Mouse (Mus musculus) midbrain, embryonic 11.5 days (tissue): ENCODE results near the gene Abhd8. TPM values are rescaled to one million over a fixed set of nuclear protein-coding genes. Genes with fewer than 3 reads are reported as not detected.
A peak's percentile ranks its signal among the peaks of the same experiment; 100 is the strongest.

Experiments
- ATAC-seq: fragments of 200-750 bp; cut with Nextera tagmentation; 2 replicates; pipeline ENCODE4 v1.8.0; 2017; ENCODE audit warnings: moderate TSS enrichment, moderate library complexity; ENCODE audit not compliant: low FRiP score
- DNase-seq: peaks from one replicate; pipeline ENCODE4 v3.0.0; 2015; ENCODE audit warnings: low spot score; ENCODE audit errors: missing footprints
- H3K27ac ChIP-seq: fragments of 300-500 bp; sonication (generic); 2 replicates; pipeline ENCODE4 v1.5.1; 2014; ENCODE audit warnings: low read depth, low read length
- H3K27me3 ChIP-seq: fragments of 300-500 bp; sonication (generic); 2 replicates; pipeline ENCODE4 v1.6.1; 2014; ENCODE audit warnings: mild to moderate bottlenecking, low read length, moderate library complexity, mixed read lengths; ENCODE audit not compliant: control insufficient read depth, insufficient read depth
- H3K36me3 ChIP-seq: fragments of 300-500 bp; sonication (generic); 2 replicates; pipeline ENCODE4 v1.6.1; 2014; ENCODE audit warnings: mild to moderate bottlenecking, low read length, moderate library complexity, mixed read lengths; ENCODE audit not compliant: control insufficient read depth, insufficient read depth
- H3K4me1 ChIP-seq: fragments of 300-500 bp; sonication (generic); 2 replicates; pipeline ENCODE4 v1.6.1; 2014; ENCODE audit warnings: low read length; ENCODE audit not compliant: control insufficient read depth, insufficient read depth
- H3K4me2 ChIP-seq: fragments of 300-500 bp; sonication (generic); 2 replicates; pipeline ENCODE4 v1.6.1; 2014; ENCODE audit warnings: mild to moderate bottlenecking, moderate library complexity
- H3K4me3 ChIP-seq: fragments of 300-500 bp; sonication (generic); 2 replicates; pipeline ENCODE4 v1.5.1; 2014; ENCODE audit warnings: low read depth, low read length
- H3K9ac ChIP-seq: fragments of 300-500 bp; sonication (generic); 2 replicates; pipeline ENCODE4 v1.6.1; 2014; ENCODE audit warnings: low read length
- H3K9me3 ChIP-seq: fragments of 300-500 bp; sonication (generic); 2 replicates; pipeline ENCODE4 v1.6.1; 2016; ENCODE audit warnings: low read length; ENCODE audit not compliant: control insufficient read depth
- WGBS: fragments of 180-500 bp; shearing (Covaris S2); extraction: QIAGEN DNeasy Blood & Tissue Kit; methylation state at CpG from one replicate; pipeline ENCODE4 v1.1.7; 2014; 5-methylcytosine and 5-hydroxymethylcytosine counted together
- polyA plus RNA-seq: library from polyadenylated mRNA; unstranded; fragments of >200 nt; fragmentation: Nextera tagmentation; extraction: Ambion mirVana; gene quantifications from 2 replicates; pipeline ENCODE4 v1.2.1, GENCODE M21; 2014

Gene Abhd8
- polyA plus RNA-seq, 1 experiment from 2014 or later: 42.2 TPM

GRCm38 (mm10) chr8:71485142-71486135, 22.0 kb upstream of the Abhd8 start, which contains the start of gene Ano8:
Ano8 (minus strand) TSS chr8:71485963.
- WGBS: 6% methylated on average over 54 of the region's 58 CpGs
- Histone ChIP-seq H3K4me1 (peaks cover 25% of the 10 kb centered on the region), H3K36me3 (peaks cover 13% of the 10 kb centered on the region), H3K27ac (peak within 1 kb of the TSS; percentile 78), H3K4me3 (peak within 1 kb of the TSS; percentile 92), H3K4me2 (peak within 1 kb of the TSS; percentile 75), H3K27me3 (no peaks in the 10 kb centered on the region), H3K9ac (peak within 1 kb of the TSS; percentile 98), H3K9me3 (no peaks in the 10 kb centered on the region)
- DNase-seq: peak; percentile 98
- ATAC-seq: peak; percentile 76

- Histone ChIP-seq H3K9me3 (no peaks in the 10 kb centered on the region), H3K27me3 (no peaks in the 10 kb centered on the region), H3K27ac (no peak overlapping the region), H3K36me3 (peaks cover 14% of the 10 kb centered on the region), H3K4me3 (peak overlapping the region; percentile 92), H3K4me2 (peak overlapping the region; percentile 75), H3K4me1 (peaks cover 22% of the 10 kb centered on the region), H3K9ac (peak overlapping the region; percentile 98)
- no peak for ATAC-seq
- DNase-seq: no peak
- 97% methylated on average over 19 of the region's 19 CpGs for WGBS
These were observed 21.3 kb upstream of the Abhd8 start for GRCm38 (mm10) chr8:71484736-71485135.

- H3K4me3 ChIP-seq: no peak overlapping the region
- 48% methylated on average over 8 of the region's 8 CpGs for WGBS
- no peak overlapping the region for H3K4me2 ChIP-seq
- ATAC-seq: no peak
- peaks cover 14% of the 10 kb centered on the region for H3K36me3 ChIP-seq
- peaks cover 15% of the 10 kb centered on the region for H3K4me1 ChIP-seq
- H3K27ac ChIP-seq: no peak overlapping the region
- no peaks in the 10 kb centered on the region for H3K9me3 ChIP-seq
- DNase-seq: peak; percentile 82
- no peaks in the 10 kb centered on the region for H3K27me3 ChIP-seq
- no peak overlapping the region for H3K9ac ChIP-seq
These were observed 20.5 kb upstream of the Abhd8 start for GRCm38 (mm10) chr8:71483932-71484331.

- Histone ChIP-seq H3K9ac (no peak overlapping the region), H3K4me1 (peaks cover 14% of the 10 kb centered on the region), H3K4me2 (no peak overlapping the region), H3K27me3 (peaks cover 7% of the 10 kb centered on the region), H3K4me3 (no peak overlapping the region), H3K27ac (no peak overlapping the region), H3K9me3 (no peaks in the 10 kb centered on the region), H3K36me3 (peaks cover 19% of the 10 kb centered on the region)
- DNase-seq: no peak
- ATAC-seq: no peak
- WGBS: 90% methylated on average over 11 of the region's 11 CpGs
These were observed 15.5 kb upstream of the Abhd8 start for GRCm38 (mm10) chr8:71478943-71479342.

GRCm38 (mm10) chr8:71477196-71477845, 13.9 kb upstream of the Abhd8 start:
- H3K36me3 ChIP-seq: peaks cover 21% of the 10 kb centered on the region
- peaks cover 14% of the 10 kb centered on the region for H3K4me1 ChIP-seq
- DNase-seq (peak; percentile 91), ATAC-seq (no peak)
- no peak overlapping the region for H3K27ac ChIP-seq
- WGBS: 40% methylated on average over 14 of the region's 14 CpGs
- H3K9me3 ChIP-seq: no peaks in the 10 kb centered on the region
- peak overlapping the region; percentile 58 for H3K4me3 ChIP-seq
- H3K27me3 ChIP-seq: peaks cover 7% of the 10 kb centered on the region
- H3K9ac ChIP-seq: peak overlapping the region; percentile 73
- H3K4me2 ChIP-seq: peak overlapping the region; percentile 85

- under 1% methylated on average over 83 of the region's 121 CpGs for WGBS
- DNase-seq (peak; percentile 97), ATAC-seq (peak; percentile 75)
- Histone ChIP-seq H3K4me3 (peak overlapping the region; percentile 58), H3K27me3 (peaks cover 7% of the 10 kb centered on the region), H3K36me3 (peaks cover 24% of the 10 kb centered on the region), H3K4me1 (peaks cover 14% of the 10 kb centered on the region), H3K9me3 (no peaks in the 10 kb centered on the region), H3K4me2 (peak overlapping the region; percentile 85), H3K9ac (peak overlapping the region; percentile 73), H3K27ac (peak overlapping the region; percentile 68)
These were observed 12.9 kb upstream of the Abhd8 start for GRCm38 (mm10) chr8:71476099-71476940.

- Histone ChIP-seq H3K9ac (peak overlapping the region; percentile 73), H3K27ac (peak overlapping the region; percentile 68), H3K4me2 (peak overlapping the region; percentile 85), H3K4me3 (peak overlapping the region; percentile 58), H3K4me1 (peaks cover 14% of the 10 kb centered on the region), H3K9me3 (no peaks in the 10 kb centered on the region), H3K27me3 (peaks cover 7% of the 10 kb centered on the region), H3K36me3 (peaks cover 19% of the 10 kb centered on the region)
- WGBS: 28% methylated on average over 4 of the region's 4 CpGs
- ATAC-seq: peak; percentile 25; the same call in 1 of the 2 replicates
- no peak for DNase-seq
These were observed 12.2 kb upstream of the Abhd8 start for GRCm38 (mm10) chr8:71475702-71476075.

- DNase-seq (no peak), ATAC-seq (no peak)
- H3K27ac ChIP-seq: no peak overlapping the region
- peaks cover 17% of the 10 kb centered on the region for H3K4me1 ChIP-seq
- peaks cover 16% of the 10 kb centered on the region for H3K36me3 ChIP-seq
- peaks cover 7% of the 10 kb centered on the region for H3K27me3 ChIP-seq
- no peaks in the 10 kb centered on the region for H3K9me3 ChIP-seq
- 91% methylated on average over 25 of the region's 25 CpGs for WGBS
- peak overlapping the region; percentile 73; the same call in 1 of the 2 replicates for H3K9ac ChIP-seq
- H3K4me3 ChIP-seq: no peak overlapping the region
- peak overlapping the region; percentile 85; the same call in 1 of the 2 replicates for H3K4me2 ChIP-seq
These were observed 11.6 kb upstream of the Abhd8 start for GRCm38 (mm10) chr8:71474785-71475701.
